Mouse (Mus musculus): ENCODE results near the gene Rimbp3.
A peak's percentile ranks its signal among the peaks of the same experiment; 100 is the strongest.
"Not testable (repeated sequence)": the region's sequence is repeated elsewhere in the genome, so short reads cannot be mapped to it uniquely, and the experiment has no call there.

Rimbp3 gene

GRCm38 (mm10) chr16:17220127-17220733 lies 11.8 kb downstream of the Rimbp3 start:
- DNase-seq (ENCODE audit: low spot score): no peak

GRCm38 (mm10) chr16:17222197-17222596 lies 13.8 kb downstream of the Rimbp3 start:
- DNase-seq (ENCODE audit: low spot score): peak; percentile 93

DNA sequence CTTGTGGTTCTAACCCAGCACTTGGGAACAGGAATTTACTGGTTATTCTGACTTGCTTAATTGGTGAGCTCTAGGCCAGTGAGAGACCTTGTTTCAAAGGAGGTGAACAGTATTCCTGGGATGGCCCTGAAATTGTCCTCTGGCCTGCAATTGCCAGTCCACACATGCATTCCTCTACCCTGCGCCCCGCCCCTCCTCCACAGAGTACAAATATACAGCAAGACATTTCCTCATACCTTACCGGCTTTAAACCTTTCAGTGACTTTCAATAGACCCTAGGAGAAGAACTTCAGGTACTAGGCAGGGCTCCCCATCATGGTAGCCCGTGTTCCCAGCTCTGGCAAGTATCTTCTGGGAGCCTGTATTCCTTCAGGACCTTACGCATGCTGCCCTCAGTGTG lies 17.2 kb downstream of the Rimbp3 start:
- peak; percentile 11 for DNase-seq (ENCODE audit: low spot score)

- no peak for DNase-seq (ENCODE audit: low spot score)
Measured at GRCm38 (mm10) chr16:17226496-17226895, 18.1 kb downstream of the Rimbp3 start.

DNA sequence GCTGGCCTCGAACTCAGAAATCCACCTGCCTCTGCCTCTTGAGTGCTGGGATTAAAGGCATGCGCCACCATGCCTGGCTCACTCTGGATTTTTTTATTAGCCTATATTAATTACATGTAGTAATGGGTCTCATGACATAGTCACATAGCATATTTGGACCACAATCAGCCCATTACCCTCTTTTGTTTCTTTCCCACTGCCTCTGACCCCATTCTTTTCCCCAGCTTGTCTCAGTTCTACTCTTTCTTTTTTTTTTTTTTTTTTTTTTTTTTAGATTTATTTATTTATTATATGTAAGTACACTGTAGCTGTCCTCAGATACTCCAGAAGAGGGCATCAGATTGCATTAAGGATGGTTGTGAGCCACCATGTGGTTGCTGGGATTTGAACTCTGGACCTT lies 23.1 kb downstream of the Rimbp3 start:
- not testable (repeated sequence) for DNase-seq (ENCODE audit: low spot score)

GRCm38 (mm10) chr16:17232794-17233701 lies 24.6 kb downstream of the Rimbp3 start, which contains the start of gene Hic2:
TSS of gene Hic2 (plus strand) at chr16:17233572.
- DNase-seq (ENCODE audit: low spot score): peak; percentile 95

GRCm38 (mm10) chr16:17233702-17234498 lies 25.5 kb downstream of the Rimbp3 start:
- peak; percentile 5 for DNase-seq (ENCODE audit: low spot score)

DNA sequence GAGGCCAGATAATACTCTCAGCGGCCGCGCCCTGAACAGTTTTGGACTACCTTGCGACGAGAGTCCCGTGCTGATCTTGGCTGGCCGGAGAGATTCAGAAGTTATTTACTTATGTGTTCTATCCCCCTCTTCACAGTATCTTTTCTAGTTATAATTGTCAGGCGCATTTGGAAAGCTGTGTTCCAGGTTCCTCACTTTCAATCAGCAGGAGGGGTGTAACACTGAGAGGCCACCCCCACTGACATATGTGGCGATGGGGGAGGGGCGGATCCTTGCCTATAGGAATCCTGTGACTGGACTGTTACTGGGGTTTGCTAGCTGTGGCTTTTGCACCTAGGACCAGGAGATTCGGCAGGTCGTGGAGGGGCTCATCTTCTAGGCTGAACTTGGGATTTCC lies 26.1 kb downstream of the Rimbp3 start:
- DNase-seq (ENCODE audit: low spot score): no peak

- peak; percentile 43 for DNase-seq (ENCODE audit: low spot score)
Measured at GRCm38 (mm10) chr16:17234916-17235665, 26.7 kb downstream of the Rimbp3 start.

DNA sequence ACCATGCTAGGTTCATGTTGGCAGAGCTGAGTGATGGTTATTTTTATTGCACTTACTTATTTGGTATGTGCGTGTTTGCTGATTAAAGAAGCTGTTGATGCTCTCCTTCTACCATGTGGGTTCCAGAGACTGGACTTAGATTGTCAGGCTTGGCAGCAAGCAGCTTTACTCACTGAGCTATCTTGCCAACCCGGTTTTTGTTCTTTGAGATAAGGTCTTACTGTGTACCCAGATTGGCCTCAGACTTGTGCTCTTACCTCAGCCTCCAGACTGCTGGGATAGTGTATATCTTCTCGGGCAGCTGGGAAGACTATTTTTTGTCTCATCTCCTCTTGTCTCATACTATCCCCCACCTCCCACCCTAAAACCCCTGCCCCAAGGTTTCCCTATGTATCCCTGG lies 29.2 kb downstream of the Rimbp3 start:
- no peak for DNase-seq (ENCODE audit: low spot score)

DNA sequence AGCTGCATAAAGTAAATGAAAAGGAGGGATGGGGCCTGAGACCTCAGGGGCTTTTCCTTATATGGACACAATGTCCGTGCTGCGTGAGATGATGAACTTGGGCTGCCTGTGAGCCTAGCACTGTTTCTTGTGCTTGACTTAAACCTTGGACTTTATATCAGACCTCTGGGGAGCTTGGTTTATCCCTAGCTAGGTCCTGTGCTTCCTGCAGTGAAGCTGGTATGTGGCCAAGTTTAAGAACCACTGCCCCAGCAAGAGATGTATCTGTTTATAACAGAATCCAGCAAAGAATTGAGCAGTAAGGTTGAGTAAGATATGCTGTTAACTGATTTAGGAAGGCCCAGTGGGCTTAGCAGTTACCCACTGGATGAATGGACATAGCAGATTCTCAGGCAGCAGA lies 31.0 kb downstream of the Rimbp3 start:
- no peak for DNase-seq (ENCODE audit: low spot score)

GRCm38 (mm10) chr16:17243731-17244130 lies 35.3 kb downstream of the Rimbp3 start:
- no peak for DNase-seq (ENCODE audit: low spot score)

- no peak for DNase-seq (ENCODE audit: low spot score)
Measured at GRCm38 (mm10) chr16:17244996-17245395, 36.6 kb downstream of the Rimbp3 start.

GRCm38 (mm10) chr16:17247727-17248126 lies 39.3 kb downstream of the Rimbp3 start:
- peak; percentile 83 for DNase-seq (ENCODE audit: low spot score)

GRCm38 (mm10) chr16:17249135-17249534 lies 40.7 kb downstream of the Rimbp3 start:
- DNase-seq (ENCODE audit: low spot score): no peak

- DNase-seq (ENCODE audit: low spot score): peak; percentile 77
Measured at GRCm38 (mm10) chr16:17251539-17251938, 43.1 kb downstream of the Rimbp3 start.

DNA sequence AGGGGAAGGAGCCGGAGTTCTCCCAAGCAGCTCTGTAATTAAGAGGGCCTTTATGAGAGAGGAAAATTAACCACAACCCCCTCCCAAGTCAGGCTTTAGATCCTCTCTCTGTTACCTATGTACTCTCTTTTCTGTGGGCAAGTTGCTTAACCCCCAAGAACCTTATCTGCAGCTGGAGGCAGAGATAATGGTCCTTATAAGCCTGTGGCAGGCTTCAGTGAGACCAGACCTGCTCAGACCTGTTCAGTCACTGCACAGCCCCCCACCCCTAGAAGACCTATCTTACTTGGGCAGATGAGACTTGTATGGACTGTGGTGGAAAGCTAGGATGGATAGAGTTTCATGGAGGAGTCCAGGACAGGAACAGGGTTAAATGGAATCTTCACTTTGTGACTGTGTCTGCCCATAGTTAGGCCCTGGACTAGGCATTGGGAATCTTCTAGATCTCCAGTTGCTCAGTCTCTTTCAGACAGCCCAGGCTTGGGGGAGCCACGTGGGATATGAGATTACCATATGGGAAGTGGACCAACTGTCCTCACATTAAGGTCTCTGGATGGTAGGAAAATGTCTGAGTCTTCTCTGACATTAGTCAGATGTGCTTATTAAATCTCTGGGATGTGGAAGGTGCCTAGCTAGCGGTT lies 43.8 kb downstream of the Rimbp3 start:
- no peak for DNase-seq (ENCODE audit: low spot score)

DNA sequence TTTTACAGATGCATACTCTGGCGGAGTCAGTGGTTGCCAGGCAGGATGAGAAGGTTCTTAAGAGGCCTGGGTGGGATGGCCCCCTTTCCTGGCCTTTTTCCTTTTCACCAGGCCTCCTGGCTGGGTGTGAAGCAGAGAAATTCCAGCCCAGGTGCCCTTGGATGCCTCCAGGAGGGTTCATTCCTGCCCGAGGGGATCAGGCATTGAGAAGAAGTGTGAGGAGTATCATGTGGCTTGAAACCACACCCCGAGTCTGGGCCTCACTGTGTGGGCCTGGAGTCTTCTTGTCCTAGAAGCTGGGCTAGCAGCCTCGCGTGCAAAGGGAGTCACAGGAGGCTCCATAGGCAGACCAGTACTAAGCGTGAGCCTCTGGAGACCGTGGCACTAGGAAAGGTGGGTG lies 44.4 kb downstream of the Rimbp3 start:
- DNase-seq (ENCODE audit: low spot score): no peak

- DNase-seq (ENCODE audit: low spot score): no peak
Measured at GRCm38 (mm10) chr16:17254005-17254597, 45.7 kb downstream of the Rimbp3 start.

DNA sequence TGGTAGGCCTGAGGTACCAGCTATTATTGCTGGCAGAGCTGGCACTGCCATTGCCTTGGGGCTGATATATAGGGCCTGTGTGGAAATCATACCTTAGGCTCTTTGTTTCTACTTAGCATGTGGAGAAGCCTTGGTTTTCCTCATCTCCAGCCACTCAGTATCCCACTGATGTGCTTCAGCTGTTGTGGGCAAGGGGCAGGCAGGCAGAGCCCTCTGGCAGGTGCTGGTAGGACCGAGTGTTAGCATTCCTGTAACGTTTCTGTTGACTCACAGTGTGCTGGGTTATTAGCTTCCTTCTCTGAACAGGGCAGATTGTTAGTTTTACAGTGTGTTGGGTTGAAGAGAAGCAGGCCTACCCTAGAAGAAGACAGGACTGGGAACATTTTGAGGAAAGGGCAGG lies 46.9 kb downstream of the Rimbp3 start:
- no peak for DNase-seq (ENCODE audit: low spot score)

DNA sequence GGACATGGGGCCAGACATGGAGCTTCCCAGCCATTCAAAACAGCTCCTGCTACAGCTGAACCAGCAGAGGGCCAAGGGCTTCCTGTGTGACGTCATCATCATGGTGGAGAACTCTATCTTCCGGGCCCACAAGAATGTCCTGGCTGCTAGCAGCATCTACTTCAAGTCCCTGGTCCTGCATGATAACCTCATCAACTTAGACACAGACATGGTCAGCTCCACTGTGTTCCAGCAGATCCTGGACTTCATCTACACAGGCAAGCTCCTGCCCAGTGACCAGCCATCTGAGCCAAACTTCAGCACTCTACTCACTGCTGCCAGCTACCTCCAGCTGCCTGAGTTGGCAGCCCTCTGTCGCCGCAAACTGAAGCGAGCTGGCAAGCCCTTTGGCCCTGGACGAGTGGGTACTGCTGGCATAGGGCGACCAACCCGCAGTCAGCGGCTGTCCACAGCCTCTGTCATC lies 49.0 kb downstream of the Rimbp3 start:
- DNase-seq (ENCODE audit: low spot score): no peak

Measured in lung, postnatal 25 days (tissue).